Mouse (Mus musculus): ENCODE data around the gene Galnt12.
A peak's percentile ranks its signal among the peaks of the same experiment; 100 is the strongest.
"Not testable (repeated sequence)": the region's sequence is repeated elsewhere in the genome, so short reads cannot be mapped to it uniquely, and the experiment has no call there.

Galnt12 gene

DNA sequence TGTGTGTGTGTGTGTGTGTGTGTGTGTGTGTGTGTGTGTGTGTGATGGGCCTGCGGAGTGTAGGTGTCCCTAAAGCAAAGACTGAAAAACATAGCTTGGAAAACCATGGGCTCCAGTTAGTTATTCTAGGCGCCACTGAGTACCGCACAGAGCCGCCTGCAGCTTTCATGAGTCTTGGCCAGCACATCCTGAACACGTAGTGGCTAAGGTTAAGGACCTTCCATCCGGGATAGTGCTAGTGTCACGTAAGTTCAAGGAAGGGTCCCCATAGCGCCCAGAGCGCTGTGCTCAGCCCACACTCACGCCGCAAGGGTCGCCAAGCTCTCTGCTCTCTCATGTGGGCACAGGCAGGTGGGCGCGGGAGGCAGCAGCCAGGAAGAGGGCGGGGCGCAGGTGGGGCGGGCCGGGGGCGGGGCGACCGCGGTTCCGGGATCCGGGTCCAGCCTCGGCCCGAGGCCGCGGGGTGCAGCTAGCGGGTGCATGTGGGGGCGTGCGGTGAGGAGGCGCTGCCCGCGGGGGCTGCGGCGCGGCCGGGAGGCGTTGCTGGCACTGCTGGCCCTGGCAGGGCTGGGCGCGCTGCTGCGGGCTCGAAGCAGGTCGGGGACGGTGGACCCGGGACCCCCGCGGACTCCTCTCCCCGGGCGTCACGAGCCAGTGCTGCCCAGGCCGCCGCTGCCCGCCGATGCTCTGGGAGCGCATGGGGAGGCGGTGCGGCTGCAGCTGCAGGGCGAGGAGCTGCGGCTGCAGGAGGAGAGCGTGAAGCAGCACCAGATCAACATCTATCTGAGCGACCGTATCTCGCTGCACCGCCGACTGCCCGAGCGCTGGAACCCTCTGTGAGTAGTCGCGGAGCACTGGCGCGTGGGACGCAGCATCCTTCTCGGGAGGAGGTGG lies at the start of gene Galnt12:
Galnt12 (plus strand) TSS at position 417 of the 894 bp plus-strand sequence.
- no peak for DNase-seq (ENCODE audit: low read depth)

DNA sequence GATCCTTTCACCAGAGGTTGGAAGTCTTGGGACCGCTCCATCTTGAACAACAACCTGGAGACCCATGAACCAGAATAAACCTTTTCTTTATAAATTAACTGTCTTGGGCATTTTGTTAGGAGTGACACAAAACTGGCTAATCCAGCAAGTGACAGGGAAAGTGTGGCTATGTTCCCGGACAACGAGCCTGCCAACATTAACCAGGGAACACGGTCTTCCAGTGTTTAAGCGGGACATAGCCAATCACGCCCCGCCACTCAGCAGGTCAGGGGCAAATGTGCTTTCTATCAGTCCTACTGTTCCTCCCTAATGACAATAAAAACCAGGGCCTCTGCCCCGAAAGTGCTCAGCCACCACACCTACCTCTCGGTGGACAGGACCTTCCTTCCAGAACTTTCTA lies 47.8 kb upstream of the Galnt12 start:
- DNase-seq (ENCODE audit: low read depth), result no peak

DNA sequence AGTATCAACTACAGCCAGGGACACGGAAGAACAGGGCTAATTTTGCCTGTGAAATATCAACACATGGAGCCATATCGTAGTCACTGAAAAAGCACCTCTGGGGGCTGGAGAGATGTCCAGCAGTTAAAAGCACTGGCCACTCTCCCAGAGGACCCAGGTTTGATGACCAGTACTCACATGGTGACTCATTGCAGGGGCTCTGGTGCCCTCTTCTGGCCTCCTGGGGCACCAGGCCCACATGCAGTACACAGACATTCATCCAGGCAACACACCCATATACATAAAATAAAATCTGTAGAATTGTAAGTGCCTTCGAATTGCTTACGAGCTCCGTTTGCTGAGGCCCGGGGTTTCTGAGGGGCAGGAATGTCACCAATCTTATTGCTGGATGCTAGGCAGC lies 44.7 kb upstream of the Galnt12 start:
- peak; percentile 28 for DNase-seq (ENCODE audit: low read depth)

DNA sequence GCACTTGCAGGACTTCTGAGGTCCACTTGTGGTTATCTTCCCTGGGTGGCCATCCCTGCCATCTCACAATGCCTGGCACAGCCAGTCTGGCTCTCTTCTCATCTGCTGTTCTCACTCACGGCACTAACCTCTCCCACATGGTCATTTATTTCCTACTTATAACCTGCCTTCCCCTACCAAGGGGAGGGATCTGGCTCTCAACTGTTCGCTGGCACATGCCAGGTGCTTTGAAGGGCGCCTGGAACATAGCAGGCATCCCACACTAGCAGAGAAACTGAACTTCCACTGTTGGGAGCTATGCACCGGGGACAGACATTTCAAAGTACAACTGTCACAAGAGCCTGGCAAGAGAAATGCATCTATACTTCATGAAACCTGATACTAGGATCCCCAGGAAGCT lies 43.9 kb upstream of the Galnt12 start:
- no peak for DNase-seq (ENCODE audit: low read depth)

DNA sequence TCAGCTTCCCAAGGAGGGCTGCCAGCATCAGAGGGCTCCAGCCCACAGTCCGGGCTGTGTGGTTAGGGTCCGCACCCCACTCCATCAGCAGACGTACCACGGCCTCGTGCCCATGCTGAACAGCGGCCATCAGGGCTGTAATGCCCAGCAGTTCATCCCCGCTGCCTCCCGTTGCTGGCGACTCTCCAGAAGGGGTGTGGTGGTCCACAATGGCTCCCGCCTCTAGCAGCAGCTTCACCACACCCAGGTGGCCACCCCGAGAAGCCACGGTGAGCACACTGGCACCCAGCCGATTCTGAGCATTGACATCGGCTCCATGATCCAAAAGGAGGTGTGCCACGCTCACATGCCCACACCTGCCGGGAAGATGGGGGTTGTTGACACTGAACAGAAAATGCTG lies 42.5 kb upstream of the Galnt12 start:
- no peak for DNase-seq (ENCODE audit: low read depth)

DNA sequence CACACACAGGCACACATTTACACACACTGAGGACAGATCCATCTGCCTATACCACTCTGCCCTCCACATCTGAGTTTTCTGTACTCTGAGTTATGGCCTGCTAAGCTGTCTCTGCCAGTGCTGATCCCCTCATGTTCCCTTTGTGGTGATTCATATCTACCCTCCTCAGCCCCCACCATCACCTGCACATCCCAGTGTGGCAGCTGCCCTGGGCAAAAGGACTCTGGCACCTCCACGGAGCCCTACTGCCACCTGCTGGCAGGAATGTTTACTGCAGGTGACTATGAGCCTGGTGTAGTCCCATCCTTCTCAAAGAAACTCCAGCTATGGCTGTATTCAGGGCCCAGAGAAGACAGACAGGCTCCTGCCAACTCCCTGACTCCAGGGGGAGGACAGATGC lies 41.5 kb upstream of the Galnt12 start:
- DNase-seq (ENCODE audit: low read depth), result peak; percentile 55

DNA sequence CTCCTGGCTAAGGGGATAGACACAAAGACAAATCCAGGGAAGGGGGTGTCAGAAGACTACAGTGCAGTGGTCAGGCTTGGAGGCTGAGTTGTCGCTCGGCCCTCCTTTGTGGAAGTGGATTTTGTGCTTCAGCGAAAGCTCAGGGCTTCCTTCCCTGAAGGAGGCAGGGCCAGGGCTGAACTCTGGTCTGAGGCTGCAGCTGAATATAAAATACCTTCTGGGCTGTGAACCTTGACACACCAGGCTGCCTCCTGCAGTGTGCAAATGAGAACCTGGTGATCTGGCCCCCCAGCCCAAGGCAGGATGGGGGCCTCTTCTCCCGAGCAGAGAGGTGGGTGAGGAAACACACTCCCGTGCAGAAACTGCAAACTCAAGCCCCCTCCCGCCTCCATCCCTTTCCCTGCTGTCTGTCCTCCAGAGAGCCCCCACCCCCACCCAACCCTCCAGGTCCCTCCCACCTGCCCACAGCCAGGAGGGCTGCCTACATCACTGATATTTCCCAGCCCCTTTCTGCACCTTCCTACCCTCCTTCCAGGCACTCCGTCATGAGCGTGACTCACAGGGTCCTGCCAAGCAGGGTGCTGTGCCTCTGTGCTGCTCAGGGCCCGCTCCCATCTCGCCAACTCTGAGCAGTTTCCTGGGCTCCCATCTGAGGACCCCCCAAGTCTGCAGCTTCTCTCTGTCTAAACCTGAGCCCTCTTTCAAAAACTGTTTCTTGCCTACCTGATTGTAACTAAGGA lies 40.9 kb upstream of the Galnt12 start:
- DNase-seq (ENCODE audit: low read depth), result no peak

DNA sequence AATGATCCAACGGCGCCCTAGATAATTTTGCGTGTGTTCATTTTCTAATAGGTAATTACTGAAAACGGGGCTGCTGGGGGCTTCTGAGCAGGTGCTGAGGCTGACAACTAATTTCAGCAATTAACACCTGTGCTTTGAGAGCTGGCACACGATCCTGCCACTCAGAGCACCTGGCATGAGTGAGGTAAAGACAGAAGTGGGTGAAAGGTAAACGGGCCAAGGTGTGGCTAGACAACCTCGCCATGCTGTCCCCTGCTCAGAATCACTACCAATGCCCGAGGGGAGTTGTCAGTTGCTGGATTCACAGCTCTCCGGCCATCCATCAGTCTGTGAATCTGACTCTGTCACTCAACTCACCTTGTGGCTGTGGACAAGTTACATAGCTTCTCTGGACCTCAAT lies 39.8 kb upstream of the Galnt12 start:
- no peak for DNase-seq (ENCODE audit: low read depth)

DNA sequence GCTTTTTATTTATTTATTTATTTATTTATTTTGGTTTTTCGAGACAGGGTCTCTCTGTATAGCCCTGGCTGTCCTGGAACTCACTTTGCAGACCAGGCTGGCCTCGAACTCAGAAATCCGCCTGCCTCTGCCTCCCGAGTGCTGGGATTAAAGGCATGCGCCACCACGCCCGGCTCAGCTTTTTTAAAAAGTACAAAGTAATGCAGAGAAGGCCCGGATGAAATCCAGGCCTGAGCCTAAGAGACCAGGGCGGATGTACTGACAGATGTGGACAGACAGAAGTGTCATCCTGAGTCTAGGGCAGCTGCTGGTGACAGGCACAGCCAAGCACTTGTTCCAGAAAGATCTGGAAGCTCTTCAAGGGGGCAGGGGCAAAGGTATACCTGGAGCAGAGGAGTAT lies 36.5 kb upstream of the Galnt12 start:
- not testable (repeated sequence) for DNase-seq (ENCODE audit: low read depth)

DNA sequence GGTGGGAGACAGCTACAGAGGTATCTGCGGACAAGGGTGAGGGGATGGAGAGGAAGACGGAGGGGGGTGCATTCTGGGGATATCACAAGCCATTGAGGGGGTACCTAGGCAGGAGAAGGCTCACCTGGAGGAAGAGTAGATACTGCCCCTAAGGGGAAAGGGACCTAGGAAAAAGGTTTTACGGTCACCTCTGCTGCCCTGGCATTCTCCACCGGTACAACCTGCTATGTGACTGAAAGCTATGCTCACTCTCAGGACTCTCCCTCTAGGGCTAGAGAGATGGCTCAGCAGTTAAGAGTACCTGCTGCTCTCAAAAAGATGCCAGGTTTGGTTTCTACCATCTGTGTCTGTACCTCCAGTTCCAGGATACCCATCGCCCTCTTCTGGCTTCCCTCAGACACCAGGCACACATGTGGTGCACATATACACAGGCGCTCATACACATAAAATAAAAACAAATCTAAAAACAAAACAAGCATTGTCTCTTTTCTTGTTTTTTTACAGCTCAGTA lies 36.1 kb upstream of the Galnt12 start:
- DNase-seq (ENCODE audit: low read depth), result no peak

DNA sequence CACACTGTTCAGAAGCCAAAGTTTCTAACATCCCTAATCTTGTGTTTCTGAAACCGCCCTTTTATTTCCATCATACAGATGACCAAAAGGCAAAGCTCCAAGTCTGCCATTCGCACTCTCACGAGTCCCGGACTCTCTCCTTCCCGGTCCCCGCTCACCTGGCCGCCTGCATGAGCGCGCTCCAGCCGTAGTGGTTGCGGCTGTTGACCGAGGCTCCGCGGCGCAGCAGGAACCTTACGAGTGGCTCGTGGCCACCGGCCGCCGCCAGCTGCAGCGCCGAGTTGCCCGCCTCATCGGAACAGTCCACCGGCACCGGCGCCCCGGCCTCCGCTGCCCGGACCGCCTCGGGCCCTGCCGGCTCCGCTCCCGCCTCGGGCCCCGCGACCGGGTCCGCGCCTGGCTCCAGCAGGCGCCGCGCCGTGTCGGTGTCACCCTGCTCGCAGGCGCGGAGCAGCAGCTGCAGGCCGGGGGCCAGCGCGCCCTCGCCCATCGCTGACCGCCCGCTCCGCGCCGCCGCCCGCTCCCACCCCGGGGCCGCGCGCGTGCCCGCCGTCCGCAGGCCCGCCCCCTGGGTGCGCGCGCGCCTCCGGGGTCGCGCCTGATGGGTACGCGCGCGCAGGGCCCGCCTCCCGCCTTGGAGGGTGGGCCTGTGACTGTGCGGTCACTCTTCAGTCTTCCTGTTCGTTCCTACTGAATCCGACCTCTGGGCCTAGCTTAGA lies 34.8 kb upstream of the Galnt12 start, which contains the start of gene Anks6:
Anks6 (minus strand) TSS at position 637 of the 719 bp plus-strand sequence.
- no peak for DNase-seq (ENCODE audit: low read depth)

DNA sequence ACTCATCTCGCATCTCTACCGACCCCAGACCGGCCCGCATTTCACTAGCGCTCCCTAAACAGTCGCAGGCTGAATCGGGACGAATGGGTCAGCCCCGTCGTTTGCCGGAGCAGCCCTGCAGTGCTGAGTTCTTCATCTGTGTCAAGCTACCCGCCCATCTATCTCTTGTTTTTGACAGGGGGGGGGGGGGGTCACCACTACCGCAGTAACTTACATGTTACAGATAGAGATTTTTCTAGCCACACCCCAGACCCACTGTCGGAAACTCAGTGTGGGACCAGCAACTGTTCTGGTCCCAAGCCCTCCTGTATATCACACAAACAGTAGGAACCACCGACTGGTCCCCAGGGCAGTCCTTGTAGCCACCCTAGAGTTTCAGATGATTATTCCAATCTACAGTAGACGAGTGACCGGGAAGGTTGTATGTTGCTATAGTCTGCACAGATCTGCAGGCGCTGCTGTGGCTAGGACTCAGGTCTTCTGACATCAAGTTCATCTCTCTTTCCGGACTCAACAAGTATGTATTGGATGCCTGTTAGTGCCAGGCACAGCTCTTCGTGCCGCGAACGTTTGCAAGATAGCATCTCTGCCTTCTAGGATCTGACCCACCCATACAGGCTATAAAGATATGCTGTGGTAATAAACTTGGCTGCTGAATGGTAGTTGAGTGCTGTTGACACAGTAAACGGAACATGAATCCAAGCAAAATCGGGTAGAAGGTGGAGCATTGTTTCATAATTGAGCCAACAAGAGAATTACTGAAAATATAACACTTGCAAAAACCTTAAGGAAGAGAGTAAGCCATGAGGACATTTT lies 34.0 kb upstream of the Galnt12 start:
- DNase-seq (ENCODE audit: low read depth), result no peak

DNA sequence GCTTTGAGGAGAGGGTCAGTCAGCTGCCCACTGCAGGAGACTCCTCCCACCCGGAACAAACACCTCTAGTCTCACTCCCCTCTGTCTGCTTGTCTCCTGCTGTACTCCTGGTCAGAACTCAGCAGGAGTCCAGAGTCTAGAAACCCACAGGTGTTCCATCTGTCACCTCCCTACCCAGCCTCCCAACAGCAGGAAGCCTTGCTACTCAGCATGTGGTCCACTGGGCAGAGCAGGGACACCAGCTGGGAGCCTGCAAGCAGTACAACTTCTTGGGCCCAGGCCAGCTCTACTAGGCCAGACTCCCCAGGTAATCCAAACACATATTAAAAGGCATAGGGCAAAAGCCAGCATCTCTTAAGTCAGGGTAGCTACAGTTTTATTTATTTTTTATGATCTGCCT lies 30.8 kb upstream of the Galnt12 start:
- no peak for DNase-seq (ENCODE audit: low read depth)

DNA sequence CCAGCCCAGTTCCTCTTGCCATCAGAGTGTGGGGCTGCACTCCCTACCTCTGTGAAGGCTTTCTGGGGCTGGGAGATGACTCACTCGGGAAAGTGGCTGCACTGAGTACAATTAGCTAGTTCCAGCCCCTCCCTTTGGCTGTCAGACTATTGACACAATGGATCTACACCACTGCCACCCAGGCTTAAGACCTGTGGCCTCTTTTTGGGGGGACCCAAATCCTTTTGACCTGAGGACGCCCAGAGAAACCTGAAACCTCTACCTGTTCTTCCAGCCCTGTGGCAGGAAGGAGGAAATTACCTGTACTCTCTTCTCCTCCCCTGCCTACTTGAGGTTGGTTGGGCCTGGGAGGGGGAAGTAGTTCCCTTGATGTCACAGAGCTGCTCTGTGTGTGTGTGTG lies 16.7 kb upstream of the Galnt12 start:
- DNase-seq (ENCODE audit: low read depth), result peak; percentile 11

DNA sequence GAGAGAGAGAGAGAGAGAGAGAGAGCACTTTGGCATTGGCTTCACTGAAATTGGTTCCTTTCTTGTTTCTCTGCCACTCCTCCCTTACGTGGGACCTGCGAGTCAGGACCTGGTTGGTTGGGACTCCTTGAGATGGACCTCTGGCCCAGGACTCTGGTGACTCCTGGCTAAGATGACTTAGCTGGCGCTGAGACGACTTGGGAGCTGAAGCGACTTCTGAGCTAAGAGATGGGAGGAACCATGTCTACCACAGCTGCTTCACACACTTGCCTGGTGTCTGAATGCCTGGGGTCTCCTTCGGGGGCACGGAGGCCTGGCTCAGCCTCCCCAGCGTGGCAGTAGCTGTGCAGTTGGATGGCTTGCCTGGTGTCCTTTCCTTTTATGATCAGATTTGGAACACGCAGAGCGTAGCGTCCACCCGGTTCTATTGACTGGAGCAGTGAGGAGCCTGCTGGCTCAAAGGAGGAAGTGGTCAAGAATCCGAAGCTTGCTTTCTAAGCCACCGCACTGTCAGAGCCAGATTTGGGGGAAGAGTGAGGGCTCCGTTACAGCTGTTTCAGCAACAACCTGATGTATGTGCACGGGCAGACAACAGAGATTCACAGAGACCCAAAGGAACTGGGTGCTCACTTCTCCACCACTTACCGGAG lies 11.6 kb upstream of the Galnt12 start:
- no peak for DNase-seq (ENCODE audit: low read depth)

DNA sequence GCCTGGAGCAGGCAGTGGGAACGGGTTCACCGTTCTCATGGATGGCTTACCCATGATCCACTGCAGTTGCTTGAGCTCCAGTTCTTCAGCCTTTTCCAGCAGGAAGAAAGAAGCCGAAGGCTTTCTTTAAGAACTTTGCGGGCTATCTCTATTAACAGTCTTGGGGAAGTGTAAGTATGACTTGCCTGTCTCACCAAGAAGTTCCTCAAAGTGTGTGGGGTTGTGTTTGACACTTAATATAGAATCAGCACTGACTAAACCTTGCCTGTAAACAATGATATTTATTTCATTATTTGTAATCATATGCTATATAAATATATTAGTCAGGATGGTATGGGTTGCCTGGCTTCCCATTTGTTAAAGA lies 11.1 kb upstream of the Galnt12 start:
- no peak for DNase-seq (ENCODE audit: low read depth)

DNA sequence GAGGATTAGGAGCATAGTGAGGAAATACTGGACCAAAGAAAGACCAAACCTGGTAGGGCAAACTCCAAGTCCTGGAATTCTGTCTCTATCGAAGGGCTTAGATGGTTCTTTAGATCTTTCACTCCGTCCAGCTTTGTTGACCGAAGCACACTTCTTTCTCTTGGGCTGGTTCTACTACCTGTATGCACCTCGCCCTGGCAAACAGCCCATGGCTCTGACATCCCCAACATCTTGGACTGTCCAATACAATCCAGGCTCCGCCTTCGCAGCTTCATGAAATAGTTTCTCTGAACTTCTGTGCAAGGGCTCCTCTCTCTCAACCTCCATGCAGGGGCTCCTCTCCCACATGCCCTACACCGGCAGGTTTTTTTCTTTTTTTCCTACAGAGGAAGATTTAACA lies 7.9 kb upstream of the Galnt12 start:
- no peak for DNase-seq (ENCODE audit: low read depth)

DNA sequence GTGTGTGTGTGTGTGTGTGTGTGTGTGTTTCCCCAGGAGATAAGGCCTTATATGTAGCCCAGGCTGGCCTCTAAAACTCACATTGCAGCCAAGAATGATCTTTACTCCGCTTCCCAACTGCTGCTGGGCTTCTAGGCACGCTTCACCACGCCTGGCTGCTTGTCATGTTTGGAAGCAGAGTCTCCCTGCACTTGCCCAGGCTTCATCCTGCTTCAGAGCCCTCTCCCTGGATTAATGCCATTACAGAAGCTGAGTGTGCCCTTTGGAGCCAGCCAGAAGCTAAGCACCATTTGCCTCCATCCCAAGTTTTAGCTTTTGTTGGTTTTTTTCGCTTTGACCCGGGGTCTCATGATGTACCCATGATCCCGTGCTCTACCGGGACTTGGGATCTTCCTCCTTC lies 3.0 kb upstream of the Galnt12 start:
- no peak for DNase-seq (ENCODE audit: low read depth)

DNA sequence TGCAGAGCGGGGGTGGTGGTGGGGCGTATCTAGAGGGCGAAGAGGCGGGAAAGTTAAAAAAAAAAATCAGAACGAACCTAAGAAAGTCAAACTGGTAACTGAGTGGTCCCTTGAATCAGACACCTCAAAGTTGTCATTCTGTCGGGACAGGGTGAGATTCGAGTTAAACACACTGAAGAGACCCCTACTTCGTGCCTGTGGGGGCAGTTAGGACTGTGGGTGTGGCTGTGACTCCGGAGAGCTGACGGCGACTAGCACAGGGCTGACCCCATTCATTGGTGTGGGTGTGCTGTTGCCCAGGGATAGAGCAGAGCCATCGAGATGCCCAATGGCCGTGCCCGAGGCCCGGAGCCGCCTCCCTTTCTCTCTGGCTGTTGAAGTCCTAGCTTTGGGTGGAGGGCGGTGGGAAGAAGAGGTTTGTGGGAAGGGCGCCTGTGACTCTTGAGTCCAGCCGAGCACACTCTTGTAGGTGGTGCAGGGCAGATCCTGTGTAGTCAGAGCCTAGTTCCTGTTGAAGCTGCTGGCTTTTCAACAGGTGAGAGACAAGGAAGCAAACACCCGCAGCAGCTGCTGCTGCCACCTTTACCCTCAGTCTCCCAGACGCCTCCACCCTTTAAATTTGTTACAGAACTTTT lies 795 bp downstream of the Galnt12 start:
- DNase-seq (ENCODE audit: low read depth), result no peak

DNA sequence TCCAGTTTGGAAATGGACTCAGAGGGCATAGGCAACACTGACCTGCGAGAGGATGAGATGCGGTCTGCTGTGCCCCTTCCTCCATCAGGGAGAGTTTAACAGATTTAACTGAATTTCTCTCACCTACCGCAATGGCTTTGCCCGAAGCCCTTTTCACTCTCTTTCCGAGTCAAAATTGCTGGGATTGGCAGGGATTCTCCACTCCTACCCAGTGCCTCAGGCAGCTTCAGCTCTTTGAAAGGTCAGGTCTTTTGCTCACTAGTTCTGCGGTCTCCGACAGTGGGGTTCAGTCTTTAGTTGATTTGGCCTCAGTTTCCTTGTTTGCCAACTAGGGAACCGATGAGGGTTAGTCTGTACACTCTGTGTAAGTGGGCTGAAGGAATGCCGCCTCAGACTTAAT lies 1.5 kb downstream of the Galnt12 start:
- DNase-seq (ENCODE audit: low read depth), result no peak

DNA sequence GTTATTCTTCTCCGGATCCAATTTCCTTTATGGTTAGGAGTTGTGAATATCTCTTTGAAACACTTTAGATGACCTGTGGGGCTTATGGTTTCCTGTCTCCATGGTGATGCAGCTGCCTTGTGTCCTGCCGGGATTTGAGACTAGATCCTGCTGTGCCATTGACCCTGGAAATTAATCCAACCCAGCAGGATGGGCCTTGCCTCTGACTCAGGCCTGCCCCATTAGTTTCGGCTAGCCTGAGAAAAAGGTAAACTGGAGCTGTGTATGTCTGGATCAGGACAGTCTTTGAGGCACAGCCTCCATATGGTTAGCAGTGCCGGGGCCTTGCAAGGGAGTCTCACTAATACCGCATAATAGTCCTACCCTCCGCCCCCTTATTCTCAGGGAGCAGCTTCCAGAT lies 1.9 kb downstream of the Galnt12 start:
- no peak for DNase-seq (ENCODE audit: low read depth)
